Mouse (Mus musculus) ovary, postnatal 10 days (tissue): Measurements from ENCODE around the gene Arid5b.

Experiments used
- DNase-seq: peaks from one replicate; pipeline ENCODE4 v3.0.0; 2022; ENCODE audit warnings: low spot score

Gene Arid5b

GRCm38 (mm10) chr10:68164723-68165706 lies 113.5 kb downstream of the Arid5b start:
- no peak for DNase-seq

GRCm38 (mm10) chr10:68164137-68164536 lies 114.4 kb downstream of the Arid5b start:
- DNase-seq = no peak

DNA sequence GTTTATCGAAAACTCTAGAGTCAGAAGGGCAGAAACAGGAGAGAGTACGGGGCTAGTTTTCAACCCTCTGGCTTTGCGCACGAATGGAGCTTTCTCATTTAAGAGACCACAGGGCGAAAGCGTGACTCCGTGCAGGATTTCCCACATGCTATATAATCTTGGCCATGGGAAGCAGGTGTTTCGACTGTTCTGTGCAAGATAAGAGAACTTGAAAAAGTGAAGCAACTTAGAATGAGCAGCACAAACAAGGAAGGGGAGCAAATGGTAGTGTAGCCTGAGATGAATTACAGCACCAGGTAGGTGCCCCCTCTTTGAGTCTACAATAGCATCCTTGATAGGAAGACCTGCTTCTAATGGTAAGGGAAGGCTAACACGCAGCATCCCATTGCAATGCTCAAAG lies 118.8 kb downstream of the Arid5b start:
- DNase-seq = no peak

DNA sequence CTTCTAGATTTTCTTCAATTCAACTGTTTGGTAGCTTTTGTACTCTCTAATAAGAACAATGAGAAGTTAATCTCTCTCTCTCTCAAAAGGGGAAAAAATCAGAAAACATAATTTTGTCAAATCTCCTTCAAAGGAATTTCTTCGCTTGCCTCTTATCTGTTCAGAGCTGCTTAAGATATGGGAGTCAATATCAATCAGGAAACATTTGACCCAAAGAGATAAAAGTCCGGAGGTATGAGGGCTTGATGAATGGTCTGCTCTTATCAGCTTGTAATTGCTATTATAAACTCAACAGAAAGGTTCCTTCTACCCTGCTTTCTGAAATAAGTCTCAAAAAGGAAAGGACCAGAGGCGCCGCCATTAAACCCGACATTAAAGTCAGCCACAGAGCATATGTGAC lies 120.0 kb downstream of the Arid5b start:
- DNase-seq = no peak

DNA sequence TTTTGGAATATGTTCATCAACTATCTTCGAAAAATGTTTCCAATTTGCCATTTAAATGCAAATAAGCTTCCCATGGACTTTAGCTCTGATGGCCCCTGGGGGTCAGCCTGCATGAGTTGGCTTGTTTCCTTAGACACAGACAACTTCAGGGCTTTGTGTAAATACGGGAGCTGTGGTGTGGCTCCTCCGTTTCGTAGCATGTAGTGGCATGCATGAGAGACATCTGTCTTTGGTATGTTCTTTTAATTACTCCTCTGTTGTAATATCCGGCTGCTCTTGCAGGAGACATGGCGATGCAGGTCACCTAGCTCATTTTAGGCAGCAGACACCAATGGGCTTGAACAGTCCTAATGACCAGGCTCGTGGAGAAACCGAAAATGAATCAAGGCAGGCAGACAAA lies 121.0 kb downstream of the Arid5b start:
- DNase-seq = no peak

- DNase-seq = no peak
Observed at GRCm38 (mm10) chr10:68156646-68157245, 121.8 kb downstream of the Arid5b start.

- DNase-seq = no peak
Observed at GRCm38 (mm10) chr10:68156159-68156558, 122.4 kb downstream of the Arid5b start.

GRCm38 (mm10) chr10:68155431-68156119 lies 123.0 kb downstream of the Arid5b start:
- no peak for DNase-seq

GRCm38 (mm10) chr10:68154046-68154765 lies 124.3 kb downstream of the Arid5b start:
- no peak for DNase-seq

GRCm38 (mm10) chr10:68153344-68154045 lies 125.0 kb downstream of the Arid5b start:
- DNase-seq = no peak

DNA sequence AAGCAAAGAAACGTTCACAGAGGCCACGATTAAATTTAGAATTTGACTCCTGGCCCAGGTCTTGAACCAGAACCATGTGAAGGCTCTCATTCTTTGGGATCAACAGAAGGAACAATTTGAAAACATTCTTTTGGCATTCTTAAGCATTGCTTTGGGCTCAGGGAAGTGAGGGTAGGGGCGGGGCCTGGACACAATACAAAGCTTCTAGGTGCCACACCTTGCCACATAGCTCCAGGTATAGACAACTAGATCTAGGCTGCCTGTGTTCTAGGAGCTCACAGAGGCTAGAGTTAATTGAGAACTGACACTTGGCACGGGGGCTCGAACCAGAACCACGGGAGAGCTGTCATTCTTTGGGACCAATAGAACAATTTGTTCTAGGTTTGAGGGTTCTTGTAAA lies 130.0 kb downstream of the Arid5b start:
- DNase-seq = no peak

- DNase-seq = no peak
Observed at GRCm38 (mm10) chr10:68147730-68148129, 130.8 kb downstream of the Arid5b start.

GRCm38 (mm10) chr10:68146842-68147241 lies 131.7 kb downstream of the Arid5b start:
- DNase-seq = no peak

GRCm38 (mm10) chr10:68145286-68145950 lies 133.1 kb downstream of the Arid5b start:
- no peak for DNase-seq

DNA sequence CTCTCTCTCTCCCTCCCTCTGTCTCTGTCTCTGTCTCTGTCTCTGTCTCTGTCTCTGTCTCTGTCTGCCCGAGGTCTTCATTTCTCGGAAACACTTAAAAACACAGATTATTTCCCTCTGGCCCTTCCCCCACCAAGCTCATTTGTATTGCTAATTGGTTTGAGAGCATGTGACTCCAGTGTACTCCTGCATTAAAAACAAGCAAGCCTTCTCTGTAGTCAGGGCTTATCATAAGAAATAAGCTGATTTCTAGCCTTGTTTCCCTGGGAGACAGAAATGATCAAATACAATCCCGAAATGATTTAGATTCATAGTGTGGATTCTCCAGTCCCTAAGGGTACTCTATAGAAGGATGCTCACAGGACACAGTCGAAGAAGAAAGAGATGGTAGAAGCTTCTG lies 136.0 kb downstream of the Arid5b start:
- DNase-seq = no peak

GRCm38 (mm10) chr10:68141567-68141966 lies 137.0 kb downstream of the Arid5b start:
- DNase-seq = no peak

- DNase-seq = no peak
Observed at GRCm38 (mm10) chr10:68140871-68141270, 137.7 kb downstream of the Arid5b start.

- DNase-seq = no peak
Observed at GRCm38 (mm10) chr10:68140306-68140705, 138.2 kb downstream of the Arid5b start.

DNA sequence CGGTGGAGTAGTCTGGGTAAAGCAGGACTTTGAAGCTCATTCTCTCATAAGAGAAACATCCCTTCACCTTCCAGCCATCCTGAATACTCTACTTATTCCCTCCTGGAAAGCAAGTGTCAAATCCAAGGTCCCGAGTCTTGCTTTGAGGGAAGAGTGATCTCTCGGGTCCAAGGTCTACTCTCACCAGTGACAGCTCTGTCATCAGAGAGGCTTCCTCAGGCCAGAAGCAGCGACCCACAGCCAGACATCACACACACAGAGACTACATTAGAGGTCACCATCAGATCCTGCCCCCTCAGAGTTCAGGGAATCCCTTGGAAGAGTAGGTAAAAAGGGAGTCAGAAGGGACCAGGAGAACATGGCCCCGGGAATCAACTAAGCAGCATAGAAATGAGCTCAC lies 140.4 kb downstream of the Arid5b start:
- no peak for DNase-seq

DNA sequence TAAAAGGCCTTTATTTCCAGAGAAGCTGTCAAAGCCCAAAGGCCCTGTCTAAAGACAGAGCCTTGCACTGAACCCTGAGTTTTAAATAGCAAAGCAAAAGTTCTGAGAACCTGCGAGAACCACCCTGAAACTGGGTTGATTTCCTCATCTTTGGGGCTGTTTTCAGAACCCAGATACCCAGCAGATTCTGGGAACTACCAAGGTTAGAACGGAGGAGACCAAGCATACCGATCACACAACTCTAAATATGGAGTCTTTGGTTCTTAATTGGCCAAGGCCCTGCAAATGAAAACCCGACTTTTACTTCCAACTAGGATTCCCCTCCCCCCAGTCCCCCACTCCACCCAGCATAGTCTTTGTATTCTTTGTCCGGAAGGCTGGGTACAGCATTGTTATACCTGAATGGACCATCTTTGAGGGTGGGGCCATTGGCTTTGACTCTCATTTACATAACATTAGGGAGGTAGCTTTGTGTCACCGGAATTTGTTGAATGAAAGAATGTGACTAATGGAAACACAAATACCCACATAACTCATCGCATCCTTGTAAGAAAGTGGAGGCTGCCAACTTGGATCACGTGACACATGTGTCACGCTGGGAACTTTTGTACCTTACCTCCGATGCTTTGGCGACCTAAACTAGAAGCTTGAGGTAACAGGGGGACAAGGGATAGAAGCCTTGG lies 141.2 kb downstream of the Arid5b start:
- no peak for DNase-seq
